Mouse (Mus musculus): ENCODE data around the gene Creb3. TPM values are rescaled to one million over a fixed set of nuclear protein-coding genes. Genes with fewer than 3 reads are reported as not detected.
A peak's percentile ranks its signal among the peaks of the same experiment; 100 is the strongest.

The Creb3 gene
- total RNA-seq (2018; cell fraction: chromatin; rRNA removed) = 100 to 1,000 TPM in 8 of 26 experiments, 10 to 100 TPM in 18; 29.0 to 168 (median 80.2) TPM
- 10 to 100 TPM; 35.3 to 65.4 (median 48.7) TPM for total RNA-seq (2018; cell fraction: cytosol; rRNA removed)
- total RNA-seq (2018; cell fraction: nucleus; rRNA removed) = 100 to 1,000 TPM in 1 of 26 experiments, 10 to 100 TPM in 25; 29.3 to 118 (median 53.9) TPM
- polyA plus RNA-seq (2018) = 33.3 to 58.6 TPM (median 47.6 TPM) in 3 replicates

GRCm38 (mm10) chr4:43561997-43562768 lies at the start of gene Creb3, which contains the start of gene Tln1:
TSS of gene Creb3 (plus strand) at chr4:43562332.
TSS of gene Tln1 (minus strand) at chr4:43562691.
- H3K36me3 ChIP-seq (ENCODE audit: inconsistent target) = peaks cover 34% of the 10 kb centered on the region; the same call in 1 of the 2 replicates
- WGBS (ENCODE audit: missing documents) = under 1% methylated on average over 61 of the region's 62 CpGs
- peaks cover 62% of the 10 kb centered on the region for H3K79me2 ChIP-seq (ENCODE audit: inconsistent target)
- H3K4me3 ChIP-seq (ENCODE audit: inconsistent target) = peak within 1 kb of the TSS; percentile 94
- H3K27ac ChIP-seq = peak within 1 kb of the TSS; percentile 97

GRCm38 (mm10) chr4:43512653-43513052 lies 49.5 kb upstream of the Creb3 start:
- WGBS (ENCODE audit: missing documents) = 90% methylated on average over 7 of the region's 7 CpGs
- Histone ChIP-seq H3K4me3 (ENCODE audit: inconsistent target) (no peak overlapping the region), H3K79me2 (ENCODE audit: inconsistent target) (no peaks in the 10 kb centered on the region), H3K36me3 (ENCODE audit: inconsistent target) (no peaks in the 10 kb centered on the region), H3K27ac (no peak overlapping the region)

GRCm38 (mm10) chr4:43513300-43513699 lies 48.8 kb upstream of the Creb3 start:
- Histone ChIP-seq H3K36me3 (ENCODE audit: inconsistent target) (no peaks in the 10 kb centered on the region), H3K27ac (no peak overlapping the region)
- 92% methylated on average over 4 of the region's 4 CpGs for whole genome bisulfite sequencing (ENCODE audit: missing documents)

GRCm38 (mm10) chr4:43513791-43514190 lies 48.3 kb upstream of the Creb3 start:
- Histone ChIP-seq H3K27ac (no peak overlapping the region), H3K4me3 (ENCODE audit: inconsistent target) (no peak overlapping the region), H3K79me2 (ENCODE audit: inconsistent target) (no peaks in the 10 kb centered on the region), H3K36me3 (ENCODE audit: inconsistent target) (no peaks in the 10 kb centered on the region)
- WGBS (ENCODE audit: missing documents) = 95% methylated on average over 4 of the region's 4 CpGs

More at GRCm38 (mm10) chr4:43513300-43513699, 48.8 kb upstream of the Creb3 start:
- Histone ChIP-seq H3K4me3 (ENCODE audit: inconsistent target) (no peak overlapping the region), H3K79me2 (ENCODE audit: inconsistent target) (no peaks in the 10 kb centered on the region)

- H3K79me2 ChIP-seq (ENCODE audit: inconsistent target) = no peaks in the 10 kb centered on the region
- H3K4me3 ChIP-seq (ENCODE audit: inconsistent target) = no peak overlapping the region
- H3K27ac ChIP-seq = no peak overlapping the region
- WGBS (ENCODE audit: missing documents) = 52% methylated on average over 11 of the region's 11 CpGs
- no peaks in the 10 kb centered on the region for H3K36me3 ChIP-seq (ENCODE audit: inconsistent target)
Observed at GRCm38 (mm10) chr4:43515764-43516708, 46.1 kb upstream of the Creb3 start.

GRCm38 (mm10) chr4:43519551-43519950 lies 42.6 kb upstream of the Creb3 start:
- no peaks in the 10 kb centered on the region for H3K79me2 ChIP-seq (ENCODE audit: inconsistent target)
- WGBS (ENCODE audit: missing documents) = 85% methylated on average over 10 of the region's 10 CpGs
- H3K27ac ChIP-seq = no peak overlapping the region
- H3K36me3 ChIP-seq (ENCODE audit: inconsistent target) = no peaks in the 10 kb centered on the region
- H3K4me3 ChIP-seq (ENCODE audit: inconsistent target) = no peak overlapping the region

- 35% methylated on average over 6 of the region's 6 CpGs for WGBS (ENCODE audit: missing documents)
- Histone ChIP-seq H3K36me3 (ENCODE audit: inconsistent target) (no peaks in the 10 kb centered on the region), H3K79me2 (ENCODE audit: inconsistent target) (no peaks in the 10 kb centered on the region), H3K27ac (no peak overlapping the region), H3K4me3 (ENCODE audit: inconsistent target) (no peak overlapping the region)
Observed at GRCm38 (mm10) chr4:43519956-43520355, 42.2 kb upstream of the Creb3 start.

GRCm38 (mm10) chr4:43527880-43528279 lies 34.3 kb upstream of the Creb3 start:
- Histone ChIP-seq H3K4me3 (ENCODE audit: inconsistent target) (no peak overlapping the region), H3K27ac (no peak overlapping the region), H3K36me3 (ENCODE audit: inconsistent target) (peaks cover 15% of the 10 kb centered on the region), H3K79me2 (ENCODE audit: inconsistent target) (no peaks in the 10 kb centered on the region)
- 80% methylated on average over 5 of the region's 5 CpGs for WGBS (ENCODE audit: missing documents)

- Histone ChIP-seq H3K79me2 (ENCODE audit: inconsistent target) (no peaks in the 10 kb centered on the region), H3K4me3 (ENCODE audit: inconsistent target) (no peak overlapping the region), H3K36me3 (ENCODE audit: inconsistent target) (peaks cover 21% of the 10 kb centered on the region), H3K27ac (no peak overlapping the region)
- WGBS (ENCODE audit: missing documents) = 93% methylated on average over 8 of the region's 9 CpGs
Observed at GRCm38 (mm10) chr4:43528487-43528886, 33.6 kb upstream of the Creb3 start.

- peaks cover 36% of the 10 kb centered on the region for H3K36me3 ChIP-seq (ENCODE audit: inconsistent target)
- H3K4me3 ChIP-seq (ENCODE audit: inconsistent target) = no peak overlapping the region
- WGBS (ENCODE audit: missing documents) = 72% methylated on average over 8 of the region's 8 CpGs
- no peaks in the 10 kb centered on the region for H3K79me2 ChIP-seq (ENCODE audit: inconsistent target)
- H3K27ac ChIP-seq = no peak overlapping the region
Observed at GRCm38 (mm10) chr4:43530081-43530501, 32.0 kb upstream of the Creb3 start.

GRCm38 (mm10) chr4:43530581-43530980 lies 31.6 kb upstream of the Creb3 start:
- Histone ChIP-seq H3K36me3 (ENCODE audit: inconsistent target) (peaks cover 41% of the 10 kb centered on the region), H3K27ac (no peak overlapping the region), H3K4me3 (ENCODE audit: inconsistent target) (no peak overlapping the region)

GRCm38 (mm10) chr4:43533270-43533669 lies 28.9 kb upstream of the Creb3 start:
- no peak overlapping the region for H3K27ac ChIP-seq
- H3K4me3 ChIP-seq (ENCODE audit: inconsistent target) = no peak overlapping the region
- peaks cover 67% of the 10 kb centered on the region for H3K36me3 ChIP-seq (ENCODE audit: inconsistent target)
- H3K79me2 ChIP-seq (ENCODE audit: inconsistent target) = no peaks in the 10 kb centered on the region; the same call in 1 of the 2 replicates
- 98% methylated on average over 9 of the region's 9 CpGs for WGBS (ENCODE audit: missing documents)

More at GRCm38 (mm10) chr4:43530581-43530980, 31.6 kb upstream of the Creb3 start:
- 18% methylated on average over 7 of the region's 7 CpGs for WGBS (ENCODE audit: missing documents)
- no peaks in the 10 kb centered on the region for H3K79me2 ChIP-seq (ENCODE audit: inconsistent target)

GRCm38 (mm10) chr4:43535628-43536027 lies 26.5 kb upstream of the Creb3 start:
- Histone ChIP-seq H3K36me3 (ENCODE audit: inconsistent target) (peaks cover 91% of the 10 kb centered on the region), H3K4me3 (ENCODE audit: inconsistent target) (no peak overlapping the region), H3K79me2 (ENCODE audit: inconsistent target) (peaks cover 11% of the 10 kb centered on the region; the same call in 1 of the 2 replicates), H3K27ac (no peak overlapping the region)
- WGBS (ENCODE audit: missing documents) = 92% methylated on average over 8 of the region's 8 CpGs

- Histone ChIP-seq H3K4me3 (ENCODE audit: inconsistent target) (no peak overlapping the region), H3K27ac (no peak overlapping the region), H3K79me2 (ENCODE audit: inconsistent target) (peaks cover 11% of the 10 kb centered on the region; the same call in 1 of the 2 replicates), H3K36me3 (ENCODE audit: inconsistent target) (peaks cover 95% of the 10 kb centered on the region)
- 95% methylated on average over 5 of the region's 9 CpGs for WGBS (ENCODE audit: missing documents)
Observed at GRCm38 (mm10) chr4:43536031-43536430, 26.1 kb upstream of the Creb3 start.

All from macrophage (primary cell).